Mouse (Mus musculus) left cerebral cortex, postnatal 10 days (tissue): ENCODE measurements at regions not wholly inside any gene's neighbourhood (a gene's known extent, or its start where the extent isn't known, plus 50 kb on each side); places are given as distances from the start of the nearest gene placed in this dataset.

Source experiments
- DNase-seq, 2 experiments: peaks; one replicate each; pipeline ENCODE4 v3.0.0; 2021 to 2022; ENCODE audit warnings: low spot score in 2 of 2, mixed read lengths in 1 of 2; ENCODE audit errors: extremely low spot score in 1 of 2
- intact Hi-C: fragments of 180-260 bp; cut with DNase I; formaldehyde crosslinking; loops from one replicate; pipeline ENCODE4 v1.15.1; 2025

GRCm38 (mm10) chr9:47242526-47242925, 244.0 kb downstream of the Gm4791 start:
- no peak for DNase-seq
- intact Hi-C loops, result no loop called here

DNA sequence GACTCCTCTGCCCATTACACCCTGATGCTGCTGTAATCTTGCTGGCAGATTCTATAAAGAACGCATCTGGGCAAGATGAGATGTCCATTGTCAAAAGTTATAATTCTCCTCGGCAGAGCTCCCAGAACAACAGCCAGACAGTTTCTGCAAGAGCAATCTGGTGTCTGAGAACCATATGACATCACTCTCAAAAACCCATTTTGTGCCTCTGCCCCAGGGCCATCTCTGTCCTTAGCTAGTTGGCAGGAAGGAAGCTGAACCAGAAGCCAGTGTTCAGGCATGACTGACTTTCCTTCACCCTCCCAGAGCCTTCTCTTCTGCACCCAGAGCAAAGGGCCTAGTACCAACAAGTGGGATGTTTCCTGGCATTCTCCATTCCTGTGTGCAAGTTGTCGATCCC, 250.5 kb downstream of the Gm4791 start:
- no peak for DNase-seq
- intact Hi-C loops, result no loop called here

DNA sequence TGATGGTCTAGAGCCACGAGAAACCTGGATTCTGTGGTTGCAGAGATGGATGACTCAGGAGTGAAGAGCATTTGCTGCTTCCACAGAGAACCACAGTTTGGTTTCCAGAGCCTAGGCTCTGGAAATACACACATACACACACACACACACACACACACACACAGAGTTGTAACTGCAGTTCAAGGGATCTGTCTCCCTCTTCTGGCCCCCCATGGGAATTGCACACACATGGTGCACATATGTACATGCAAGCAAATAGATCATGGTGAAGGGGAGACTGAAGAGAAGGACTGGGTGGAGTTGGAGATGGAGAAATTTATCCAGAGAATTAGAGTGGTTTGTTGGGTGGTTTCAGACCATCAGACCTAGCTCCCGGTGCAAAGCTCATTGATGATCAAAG, 252.6 kb downstream of the Gm4791 start:
- DNase-seq, result no peak
- intact Hi-C loops, result no loop called here

- DNase-seq, result no peak
- intact Hi-C loops, result no loop called here
These were observed 255.5 kb downstream of the Gm4791 start for GRCm38 (mm10) chr9:47253836-47254657.

GRCm38 (mm10) chr9:47265946-47266490, 264.0 kb upstream of the Cadm1 start:
- intact Hi-C loops, result no loop called here
- peak; percentile 23 to 55 for DNase-seq

DNA sequence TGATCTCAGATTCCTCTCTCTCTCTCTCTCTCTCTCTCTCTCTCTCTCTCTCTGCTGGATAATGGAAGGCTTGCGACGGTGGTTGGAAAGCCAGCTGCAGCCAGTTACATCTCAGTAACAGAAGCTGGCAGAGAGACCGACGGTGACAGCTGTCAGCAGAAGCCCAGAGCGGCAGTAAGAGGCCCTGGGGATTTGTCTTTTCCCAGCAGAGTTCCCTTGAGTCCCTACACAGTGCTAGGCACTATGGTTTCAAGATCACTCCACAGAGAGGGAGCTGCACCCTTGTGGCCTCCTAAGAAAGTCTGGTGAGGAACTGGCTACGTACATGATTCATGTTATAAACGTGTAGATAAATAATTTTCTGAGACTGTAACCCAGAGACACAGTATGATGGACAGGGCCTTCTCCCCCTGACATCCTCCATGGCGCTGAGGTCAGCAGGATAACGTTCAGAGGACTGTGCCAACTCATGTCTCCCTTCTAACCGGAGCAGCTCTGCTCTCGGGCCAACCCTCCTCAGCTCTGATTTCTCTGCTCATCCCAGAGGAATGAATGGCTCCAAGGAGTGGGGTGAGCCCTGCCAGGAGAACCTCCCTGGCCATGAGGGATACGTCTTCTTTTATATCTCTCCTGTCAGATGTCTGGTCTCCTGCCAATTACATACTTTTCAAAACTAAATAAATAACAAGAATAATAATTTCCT, 253.5 kb upstream of the Cadm1 start:
- intact Hi-C loops, result no loop called here
- DNase-seq, result no peak

DNA sequence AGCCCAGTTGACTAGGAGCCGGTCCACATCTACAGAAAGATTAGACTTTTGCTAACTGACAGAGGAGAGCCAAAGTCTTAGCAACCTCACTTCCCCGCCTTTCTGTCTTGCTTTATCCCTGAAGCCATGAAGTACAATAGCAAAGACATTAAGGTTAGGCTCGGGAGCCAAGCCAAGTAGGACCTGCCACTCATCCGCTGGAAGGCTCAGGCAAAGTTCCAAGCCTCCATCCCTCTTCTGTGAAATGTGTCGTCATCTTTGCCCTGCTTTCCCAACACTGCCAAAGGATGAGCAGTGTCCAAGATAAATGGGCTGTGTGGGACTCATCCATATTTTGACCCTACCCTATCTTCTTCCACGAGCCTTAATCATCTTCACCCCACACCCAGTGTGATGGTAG, 250.6 kb upstream of the Cadm1 start:
- DNase-seq, result peak in 1 of 2 experiments; percentile 23
- intact Hi-C loops, result no loop called here

- DNase-seq, result no peak
- intact Hi-C loops, result no loop called here
These were observed 249.8 kb upstream of the Cadm1 start for GRCm38 (mm10) chr9:47280146-47280545.

- intact Hi-C loops, result no loop called here
- DNase-seq, result no peak
These were observed 249.4 kb upstream of the Cadm1 start for GRCm38 (mm10) chr9:47280598-47280997.

DNA sequence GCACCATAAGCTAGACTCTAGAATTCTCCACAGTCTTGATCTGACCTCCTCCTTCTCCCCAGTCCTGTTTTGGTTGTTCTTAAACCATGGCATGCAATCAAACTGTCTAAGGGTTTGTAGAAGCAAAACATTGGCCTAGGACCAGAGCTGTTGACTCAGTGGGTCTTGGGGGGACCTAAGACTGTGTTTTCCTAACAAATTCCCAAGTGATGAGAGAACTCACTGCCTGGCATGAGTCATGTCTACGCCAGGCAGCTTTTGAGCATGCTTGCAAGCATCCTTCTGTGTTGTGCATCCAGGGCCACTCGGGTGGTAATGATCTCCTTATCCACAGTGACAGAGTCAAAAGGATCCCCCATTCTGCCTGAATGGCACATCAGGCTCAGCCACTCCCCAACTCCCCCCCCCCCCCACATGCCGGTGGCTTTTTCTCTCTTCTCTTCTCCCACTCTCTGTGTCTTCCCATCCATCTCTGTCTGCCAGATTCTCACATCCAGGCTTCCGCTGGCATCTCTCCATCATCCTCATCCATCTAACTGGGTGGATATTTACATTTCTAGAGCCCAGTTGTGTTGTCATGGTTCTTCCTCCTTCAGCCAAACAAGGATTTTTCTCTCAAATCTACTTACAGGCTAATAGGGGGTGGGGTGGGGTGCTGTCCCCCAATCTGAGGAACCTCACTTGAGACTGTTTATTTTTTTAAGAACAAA, 246.1 kb upstream of the Cadm1 start:
- DNase-seq, result peak in 1 of 2 experiments; percentile 28
- intact Hi-C loops, result no loop called here

DNA sequence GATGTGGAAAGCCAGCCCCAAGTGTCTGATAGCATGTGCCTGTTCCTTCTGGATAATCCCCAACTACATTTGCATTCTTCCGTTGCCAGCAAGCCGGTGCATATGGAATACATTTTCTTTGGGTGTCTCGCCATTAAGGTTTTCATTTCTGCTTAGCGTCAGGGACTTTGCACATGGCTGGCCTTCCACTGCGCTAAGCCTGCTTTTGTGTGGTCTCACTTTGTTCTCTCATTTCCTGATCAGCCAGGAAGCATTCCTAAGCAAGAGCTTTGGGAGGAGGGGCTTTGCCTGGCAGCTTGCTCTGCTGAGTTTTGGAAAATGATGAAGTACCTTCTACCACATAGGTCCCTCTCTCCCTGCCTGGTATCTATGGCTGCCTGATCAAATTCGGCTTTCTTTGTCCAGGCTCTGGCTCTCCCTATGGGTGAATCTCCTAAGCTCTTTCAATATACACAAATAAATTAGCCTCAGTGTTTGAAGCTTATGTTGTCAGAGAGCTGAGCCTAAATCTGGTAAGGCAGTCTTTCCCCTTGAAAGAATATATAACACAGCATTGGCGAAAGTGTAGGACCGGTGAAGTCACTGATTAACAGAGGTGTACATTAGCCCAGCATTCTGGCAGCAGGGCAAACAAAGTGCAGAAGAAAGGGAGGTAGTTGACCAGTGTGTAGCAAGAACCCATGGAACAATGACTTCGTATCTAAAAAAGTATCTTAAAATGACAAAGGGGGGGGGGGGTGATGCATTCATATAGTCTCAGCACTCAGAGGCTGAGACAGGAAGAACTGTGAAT, 242.8 kb upstream of the Cadm1 start:
- intact Hi-C loops, result no loop called here
- no peak for DNase-seq

- intact Hi-C loops, result no loop called here
- DNase-seq, result no peak
These were observed 241.3 kb upstream of the Cadm1 start for GRCm38 (mm10) chr9:47288587-47289199.

DNA sequence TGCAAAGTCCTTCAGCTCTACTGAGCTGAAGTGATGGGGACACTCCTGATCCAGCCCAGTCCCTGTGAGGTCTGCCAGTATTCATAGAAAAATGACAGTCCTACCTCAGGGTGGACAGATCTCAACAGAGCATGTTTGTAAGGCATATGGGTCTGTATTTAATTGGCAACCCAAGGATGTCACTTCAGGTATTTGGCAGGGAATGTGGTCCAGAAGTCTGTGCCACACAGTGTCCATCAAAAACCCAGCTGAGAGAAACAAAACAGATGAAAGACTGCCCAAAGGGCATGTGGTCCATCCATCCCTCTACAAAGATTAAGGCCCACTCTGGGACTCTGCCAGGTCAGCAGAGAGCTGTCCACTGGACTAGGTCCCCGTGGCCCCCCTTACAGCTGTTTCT, 229.3 kb upstream of the Cadm1 start:
- intact Hi-C loops, result no loop called here

GRCm38 (mm10) chr9:47307125-47307751, 222.7 kb upstream of the Cadm1 start:
- DNase-seq, result no peak

More for the DNA sequence above, 229.3 kb upstream of the Cadm1 start:
- no peak for DNase-seq

DNA sequence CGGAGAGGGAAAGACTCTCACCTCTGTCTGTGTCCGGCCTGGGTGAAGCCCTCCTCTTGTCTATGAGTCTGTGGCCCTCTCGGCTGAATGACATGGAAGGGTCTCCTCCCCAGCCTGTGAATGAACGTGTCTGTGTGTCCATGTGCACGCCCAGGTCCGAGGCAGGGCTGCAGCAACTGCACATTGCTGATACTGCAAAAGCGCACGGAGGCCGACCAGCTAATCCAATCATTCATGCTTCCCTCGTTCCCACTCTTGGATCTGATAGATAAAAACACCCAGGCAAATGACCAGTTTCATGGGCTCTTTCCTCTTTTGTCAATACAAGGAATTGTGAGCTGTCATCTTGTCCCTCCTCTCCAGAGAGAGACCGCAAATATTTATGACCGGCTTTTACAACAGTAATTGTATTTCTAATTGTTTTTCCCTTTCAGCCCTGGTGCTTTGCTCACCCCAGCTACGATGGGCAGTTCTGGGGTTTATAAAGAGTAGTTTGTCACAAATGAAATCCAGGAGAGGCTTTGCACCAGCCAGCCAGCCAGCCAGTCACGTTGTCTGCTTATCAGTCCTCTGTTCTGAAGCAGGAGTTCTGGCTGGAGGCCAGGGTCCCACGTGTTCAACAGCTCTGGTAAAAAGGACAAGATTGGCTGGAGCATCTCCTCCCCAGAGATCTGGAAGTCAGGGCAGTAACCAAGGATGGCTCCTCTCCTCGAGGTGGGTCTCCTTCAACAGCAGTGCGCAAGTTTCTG, 222.0 kb upstream of the Cadm1 start:
- intact Hi-C loops, result no loop called here
- peak in 1 of 2 experiments; percentile 47 for DNase-seq

More at GRCm38 (mm10) chr9:47307125-47307751, 222.7 kb upstream of the Cadm1 start:
- intact Hi-C loops, result no loop called here

DNA sequence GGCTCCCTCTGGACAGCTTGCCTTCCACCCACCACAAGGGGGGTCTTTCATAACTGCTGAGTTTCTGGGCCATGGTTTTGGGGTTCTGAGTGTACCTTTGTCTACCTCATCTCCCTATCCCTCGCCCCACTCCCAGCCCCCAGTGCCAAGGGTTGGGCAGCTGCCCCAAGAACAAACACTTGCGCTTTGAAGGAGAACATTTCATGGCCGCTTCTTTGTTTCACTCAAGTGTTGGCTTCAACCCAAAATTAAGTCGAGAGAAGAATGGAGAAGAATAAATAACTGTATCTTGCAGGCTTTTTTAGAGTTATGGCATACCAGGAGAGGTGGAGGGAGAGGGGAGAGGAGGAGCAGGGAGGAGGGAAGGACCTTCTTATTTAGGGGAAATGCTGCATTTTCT, 216.5 kb upstream of the Cadm1 start:
- DNase-seq, result no peak
- intact Hi-C loops, result no loop called here

DNA sequence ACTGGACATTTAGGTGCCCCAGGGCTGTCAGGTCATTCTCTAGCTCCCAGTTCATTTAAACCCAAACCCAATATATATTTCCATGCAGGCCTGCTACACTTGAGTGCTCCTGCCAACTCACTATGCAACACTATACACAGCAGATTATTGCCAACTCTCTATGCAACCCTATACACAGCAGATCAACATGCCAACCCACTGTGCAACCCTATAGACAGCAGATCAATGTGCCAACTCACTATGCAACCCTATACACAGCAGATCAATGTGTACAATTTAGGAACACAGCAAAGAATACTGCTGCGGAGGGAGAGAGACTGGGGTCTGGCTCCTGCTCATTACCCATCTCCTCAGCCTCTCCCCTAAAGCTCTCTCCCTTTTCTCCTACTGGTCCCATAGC, 215.7 kb upstream of the Cadm1 start:
- intact Hi-C loops, result no loop called here
- no peak for DNase-seq
